Mouse (Mus musculus) stomach, postnatal 0 days (tissue): ENCODE results near the gene Chrm2.

Experiments
- CTCF ChIP-seq: IDR thresholded peaks from 2 replicates; pipeline ENCODE4 v1.5.1; 2016; ENCODE audit warnings: antibody characterized with exemption, low read depth, mild to moderate bottlenecking, moderate library complexity
- EP300 ChIP-seq: optimal IDR thresholded peaks from 2 replicates; pipeline ENCODE3; 2016; ENCODE audit warnings: antibody characterized with exemption

GRCm38 (mm10) chr6:36410057-36410456 is 22.2 kb downstream of the Chrm2 start:
- no peak for TF ChIP-seq CTCF
- no peak for TF ChIP-seq EP300
